Mouse (Mus musculus) mouse trophoblast stem cell (cell line): Measurements from ENCODE around the gene Hdac8.

Experiments
- in situ Hi-C, 2 experiments: fragments of 300-500 bp; cut with MseI, MboI; formaldehyde crosslinking; loops; 2 replicates in 1 of 2; 3 replicates in 1 of 2; pipeline ENCODE4 v1.15.1; 2025

The Hdac8 gene

DNA sequence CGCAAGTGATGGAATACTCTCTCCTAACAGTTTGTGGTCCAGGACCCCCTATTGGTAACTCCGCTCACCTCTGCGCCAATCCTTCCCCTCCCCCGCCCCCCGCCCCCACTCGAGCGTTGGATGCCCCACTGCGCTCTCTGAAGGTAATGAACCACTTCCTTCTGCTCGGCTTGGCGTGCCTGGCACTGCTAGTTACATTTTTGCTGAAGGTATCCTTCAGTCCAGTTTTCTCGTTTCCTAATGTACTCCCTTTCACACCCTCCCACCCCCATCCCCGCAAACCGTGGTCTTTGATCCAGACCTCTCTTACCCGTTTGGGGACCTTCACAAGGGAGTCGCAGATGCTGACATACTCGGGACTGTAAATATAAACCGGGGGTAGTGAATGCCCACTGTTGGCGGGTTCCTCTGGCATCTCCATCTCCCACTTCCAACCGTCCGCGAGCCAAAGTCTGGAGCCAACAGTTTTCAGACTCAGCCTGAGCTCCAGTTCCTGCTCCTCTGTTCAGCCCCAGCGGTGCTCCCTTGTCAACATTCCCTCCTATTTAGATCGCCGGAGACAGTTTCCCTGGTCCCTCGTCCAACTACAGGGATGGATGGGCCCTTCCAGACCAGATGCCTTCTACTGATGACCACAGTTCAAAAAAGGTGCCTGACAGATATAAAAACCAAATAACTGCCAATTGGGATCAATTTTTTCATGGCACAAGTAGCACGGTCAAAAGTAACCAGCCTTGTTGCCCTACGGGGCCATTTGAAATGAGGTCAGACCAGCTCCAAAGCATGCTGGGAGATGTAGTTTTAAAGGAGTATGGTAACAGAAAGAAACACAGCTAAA lies at the start of gene Hdac8:
Gene Hdac8, minus strand, starts transcription at position 716 of the 838 bp plus-strand sequence.
- in situ Hi-C loops = no loop called here

- in situ Hi-C loops = no loop called here
Measured at GRCm38 (mm10) chrX:102509205-102509604, 4.0 kb upstream of the Hdac8 start.

DNA sequence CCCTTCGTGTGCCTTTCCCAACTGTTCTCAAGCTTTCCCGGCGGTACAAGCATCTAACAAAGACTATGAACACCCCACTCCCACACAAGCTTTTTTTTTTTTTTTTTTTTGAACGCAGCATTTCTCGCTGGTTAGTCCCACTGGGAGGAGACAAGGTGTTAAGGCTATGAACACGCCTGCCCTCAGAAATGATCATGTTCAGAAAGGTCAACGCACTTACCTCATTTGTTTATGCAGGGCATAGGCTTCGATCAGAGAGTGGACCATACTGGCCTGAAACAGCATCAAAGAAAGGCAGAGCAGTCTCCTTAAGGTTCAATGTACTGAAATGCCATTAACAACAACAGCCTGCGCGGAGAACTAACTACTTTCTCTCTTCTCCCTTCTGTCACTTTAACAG lies 980 bp downstream of the Hdac8 start:
- in situ Hi-C loops = no loop called here

- in situ Hi-C loops = loop anchor here in 1 of 2 experiments (10.0 kb wide), 1 partner anchor 161 kb away; no protein-coding TSS in a partner anchor
Measured at GRCm38 (mm10) chrX:102493992-102494730, 11.0 kb downstream of the Hdac8 start.

DNA sequence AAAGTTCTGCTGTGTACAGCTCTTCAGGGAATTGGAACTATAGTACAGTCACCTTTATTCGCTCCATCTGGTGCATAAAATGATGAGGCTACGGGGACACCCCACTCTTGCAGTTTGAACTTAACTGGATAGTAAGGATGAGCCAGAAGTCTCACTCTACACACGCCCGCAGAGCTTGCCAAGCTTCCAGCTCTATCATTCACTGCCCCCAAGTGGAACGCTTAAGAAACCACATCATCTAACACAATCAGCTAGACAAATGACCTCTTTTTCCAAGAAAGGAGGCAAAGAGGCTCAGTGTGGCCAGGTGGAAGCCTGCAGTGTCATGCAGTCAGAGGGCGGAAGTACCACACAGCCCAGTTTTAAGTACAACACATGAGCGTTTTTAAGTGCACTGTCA lies 19.6 kb downstream of the Hdac8 start:
- in situ Hi-C loops = no loop called here

- in situ Hi-C loops = loop anchor here (5.0 kb wide), 2 partner anchors 242 to 262 kb away; no protein-coding TSS in a partner anchor
Measured at GRCm38 (mm10) chrX:102479665-102480064, 25.5 kb downstream of the Hdac8 start.

DNA sequence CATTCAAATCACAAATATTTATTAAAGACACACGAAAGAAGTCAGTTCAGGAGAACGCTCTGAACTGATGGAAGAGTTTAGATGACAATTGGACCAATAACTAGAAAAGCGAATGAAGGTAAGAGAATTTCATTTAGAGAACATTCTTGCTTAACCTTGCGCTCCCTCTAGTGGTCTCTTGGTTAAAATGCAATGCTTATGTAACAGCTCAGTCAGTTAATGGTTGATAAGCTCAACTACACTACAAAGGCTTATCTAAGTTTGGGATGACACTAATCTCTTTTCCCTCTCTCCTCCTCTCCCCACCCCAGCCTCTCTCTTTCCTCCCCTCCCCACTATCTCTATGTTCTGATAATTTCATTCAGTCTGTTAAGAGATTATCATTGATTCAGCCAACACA lies 26.2 kb downstream of the Hdac8 start:
- in situ Hi-C loops = loop anchor here (5.0 kb wide), 2 partner anchors 242 to 262 kb away; no protein-coding TSS in a partner anchor

DNA sequence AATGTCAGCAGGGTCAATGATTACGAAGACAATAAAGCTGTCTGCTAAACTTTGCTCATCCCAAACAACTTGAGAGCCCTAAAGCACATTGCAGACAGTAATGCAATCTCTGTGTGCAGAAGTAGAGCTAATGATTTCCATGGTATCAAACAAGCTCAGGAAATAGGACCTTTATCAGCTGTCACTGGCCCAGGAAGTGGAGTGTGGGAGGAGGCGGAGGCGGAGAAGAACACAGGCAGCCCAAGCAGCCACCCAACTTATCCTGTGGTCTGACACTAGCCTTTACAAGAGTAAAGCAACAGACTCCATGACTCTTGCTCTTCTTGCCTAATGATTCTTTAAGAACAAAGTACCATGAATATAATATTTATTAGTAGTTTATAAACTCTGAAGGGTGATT lies 26.7 kb downstream of the Hdac8 start:
- in situ Hi-C loops = loop anchor here (5.0 kb wide), 2 partner anchors 241 to 261 kb away; no protein-coding TSS in a partner anchor

DNA sequence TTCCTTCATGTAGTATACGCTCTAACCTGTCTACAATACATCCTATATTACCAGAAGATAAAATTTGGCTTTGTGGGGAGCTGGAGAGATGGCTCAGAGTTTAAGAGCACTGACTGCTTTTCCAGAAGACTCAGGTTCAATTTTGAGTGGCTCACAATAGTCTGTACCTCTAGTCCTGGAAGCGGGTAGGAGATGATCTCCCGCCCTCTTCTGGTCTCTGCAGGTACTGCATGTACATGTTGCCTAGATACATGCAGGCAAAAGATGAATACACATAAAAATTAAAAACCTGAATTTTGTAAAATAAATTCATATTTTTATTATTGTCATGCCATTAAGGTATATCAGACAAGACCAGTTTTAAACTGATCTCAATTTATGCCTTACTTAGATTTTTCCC lies 28.4 kb downstream of the Hdac8 start:
- in situ Hi-C loops = loop anchor here (5.0 kb wide), 2 partner anchors 239 to 259 kb away; no protein-coding TSS in a partner anchor

- in situ Hi-C loops = loop anchor here (5.0 kb wide), 2 partner anchors 238 to 258 kb away; no protein-coding TSS in a partner anchor
Measured at GRCm38 (mm10) chrX:102475555-102475954, 29.6 kb downstream of the Hdac8 start.

GRCm38 (mm10) chrX:102418343-102419127 lies 86.6 kb downstream of the Hdac8 start:
- in situ Hi-C loops = no loop called here

- in situ Hi-C loops = no loop called here
Measured at GRCm38 (mm10) chrX:102416972-102417371, 88.2 kb downstream of the Hdac8 start.

DNA sequence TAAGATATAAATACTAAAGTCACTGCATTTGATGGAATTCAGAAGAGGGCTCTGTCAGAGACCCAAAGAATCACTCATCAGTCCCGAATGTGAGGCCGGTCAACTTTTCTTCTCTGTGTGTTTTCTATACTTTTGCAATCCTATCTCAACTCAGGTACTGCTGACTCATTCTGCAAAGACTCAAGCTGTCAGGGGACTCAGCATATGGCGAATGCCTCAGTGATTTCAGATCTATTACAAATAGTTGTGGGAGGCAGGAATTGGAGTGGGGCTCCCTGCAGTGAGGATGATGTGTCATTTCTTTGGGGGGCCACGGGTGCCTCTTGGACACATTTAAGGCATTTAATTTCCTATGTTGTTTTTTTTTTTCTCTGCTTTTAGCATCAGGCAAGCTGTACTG lies 88.8 kb downstream of the Hdac8 start:
- in situ Hi-C loops = no loop called here

DNA sequence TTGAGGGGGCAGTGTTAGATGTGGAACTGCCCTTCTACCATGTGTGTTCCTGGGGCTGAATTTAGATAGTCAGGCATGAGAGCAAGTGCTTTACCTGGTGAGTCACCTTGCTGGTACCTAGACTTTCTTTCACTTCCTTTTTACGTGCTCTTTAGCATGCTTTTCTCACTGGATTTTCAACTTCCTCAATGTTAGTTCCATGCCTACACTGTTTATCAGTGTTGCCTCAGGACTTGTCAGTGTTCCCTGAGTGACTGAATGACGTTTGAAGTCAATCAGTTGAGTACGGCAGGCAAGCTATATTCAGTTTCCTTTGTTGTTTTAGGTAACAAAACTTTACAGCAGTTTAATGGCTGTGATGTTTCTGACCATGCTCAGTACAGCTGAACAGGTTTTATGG lies 120.4 kb downstream of the Hdac8 start:
- in situ Hi-C loops = no loop called here

DNA sequence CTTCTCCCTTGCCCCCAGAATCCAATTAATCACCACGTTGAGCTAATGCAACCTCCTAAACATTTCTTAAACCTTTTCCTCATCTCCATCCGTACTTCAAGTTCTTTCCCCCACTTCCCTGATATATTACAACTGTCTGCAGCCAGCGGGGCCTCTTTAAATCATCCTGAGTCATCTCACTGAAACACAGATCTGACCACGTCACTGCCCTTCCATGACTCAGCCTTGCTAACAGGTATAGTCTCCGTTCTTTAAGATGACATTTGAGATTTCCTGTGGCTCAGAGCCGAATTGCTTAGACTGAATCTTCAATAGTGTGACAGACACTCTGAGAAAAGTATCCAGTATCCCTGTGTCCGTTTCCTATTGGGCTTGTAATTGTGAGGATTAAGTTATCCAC lies 122.0 kb downstream of the Hdac8 start:
- in situ Hi-C loops = no loop called here

DNA sequence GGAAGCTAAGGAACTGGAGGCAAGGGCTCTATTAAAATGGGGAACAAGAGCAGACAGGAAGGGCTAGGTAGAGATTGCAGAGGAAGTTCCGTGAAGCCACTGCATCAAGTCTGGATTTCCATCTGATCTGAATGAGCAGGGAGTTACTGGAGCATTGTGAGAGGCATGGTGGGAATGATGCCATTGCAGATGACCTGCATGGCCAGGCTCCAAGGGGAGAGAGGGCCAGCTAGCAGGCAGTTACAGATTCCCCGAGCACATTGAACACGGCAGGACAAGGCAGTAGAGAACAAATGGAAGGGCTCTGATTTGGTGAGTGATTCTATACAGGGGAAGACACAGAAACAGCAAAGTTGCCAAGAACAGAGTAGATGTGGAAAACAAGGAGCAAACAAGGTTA lies 138.6 kb downstream of the Hdac8 start:
- in situ Hi-C loops = no loop called here

GRCm38 (mm10) chrX:102362244-102362643 lies 142.9 kb downstream of the Hdac8 start:
- in situ Hi-C loops = no loop called here

DNA sequence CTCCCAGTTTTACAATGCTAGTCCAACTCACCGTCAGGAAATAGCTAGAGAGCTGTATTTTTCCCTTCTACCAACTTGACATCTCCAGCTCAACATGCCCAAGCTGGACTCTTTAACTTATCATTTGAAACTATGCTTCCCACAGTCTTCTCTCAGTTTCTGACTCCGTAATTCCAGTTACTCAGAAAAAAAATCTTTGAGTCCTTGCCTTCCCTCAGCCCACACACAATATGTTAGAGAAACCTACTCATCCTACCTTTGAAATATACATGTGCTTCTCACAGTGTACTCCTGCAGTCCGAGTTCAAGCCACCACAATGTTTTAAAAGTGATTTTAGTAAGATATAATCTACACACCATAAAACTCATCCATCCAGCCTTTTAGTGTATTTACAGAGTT lies 151.7 kb downstream of the Hdac8 start:
- in situ Hi-C loops = no loop called here

DNA sequence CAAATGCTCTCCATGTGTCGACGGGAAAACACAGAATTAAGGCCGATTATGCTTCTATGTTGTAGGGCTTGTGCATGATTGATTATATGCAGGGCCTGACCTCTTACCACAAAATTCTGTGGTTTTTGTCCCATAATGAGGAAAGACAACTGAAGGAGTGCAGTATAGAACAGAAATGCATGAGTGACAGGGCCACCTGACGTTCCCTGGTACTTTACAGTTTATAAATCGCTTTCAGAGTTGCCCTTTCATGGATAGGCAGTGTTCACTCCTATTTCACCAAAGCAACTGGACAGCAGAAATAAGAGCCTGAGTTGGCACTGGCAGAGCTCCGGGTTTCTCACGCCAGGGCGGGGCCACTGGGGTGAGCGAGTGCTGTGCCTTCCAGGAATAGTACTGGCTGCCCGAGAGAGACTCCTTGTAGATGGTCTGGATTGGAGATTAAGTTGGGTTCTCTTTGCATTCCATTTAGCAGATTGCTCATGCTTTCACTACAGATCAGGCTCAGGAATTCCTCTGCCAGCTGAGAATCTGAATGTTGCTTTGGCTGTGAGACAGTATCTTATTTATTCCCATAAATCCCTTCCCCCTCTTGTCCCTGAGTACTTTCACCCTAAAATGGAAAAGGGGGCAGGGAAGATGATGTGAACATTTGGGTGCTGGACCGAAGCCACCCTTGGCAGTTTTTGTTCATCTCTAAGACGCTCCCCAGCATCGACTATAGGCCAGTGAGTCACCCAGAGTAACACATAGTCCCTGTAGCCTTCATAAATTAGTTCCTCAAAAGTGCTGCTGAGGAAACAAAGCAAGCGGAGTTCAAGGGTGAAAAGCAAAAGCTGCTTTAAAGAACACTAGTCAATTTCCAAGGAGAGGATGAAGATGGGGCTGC lies 155.1 kb downstream of the Hdac8 start:
- in situ Hi-C loops = no loop called here

- in situ Hi-C loops = no loop called here
Measured at GRCm38 (mm10) chrX:102348886-102349486, 156.2 kb downstream of the Hdac8 start.
